Mouse (Mus musculus) E14TG2a.4 (cell line): ENCODE measurements at regions not wholly inside any gene's neighbourhood (a gene's known extent, or its start where the extent isn't known, plus 50 kb on each side); places are given as distances from the start of the nearest gene placed in this dataset.

Experiments used
- CTCF ChIP-seq: conservative IDR thresholded peaks from 2 replicates; pipeline ENCODE4 v1.5.1; 2014; ENCODE audit warnings: low read length
- NANOG ChIP-seq: IDR thresholded peaks from 2 replicates; pipeline ENCODE4 v1.6.1; 2014; ENCODE audit warnings: borderline replicate concordance, low read length, mixed read lengths

- TF ChIP-seq CTCF (no peak), NANOG (no peak)
Observed at GRCm38 (mm10) chr8:107865744-107866143, 76.7 kb upstream of the Zfhx3 start.
